Mouse (Mus musculus) monocyte, adult 2 months (primary cell): ENCODE data around the gene Rpn1.
A peak's percentile ranks its signal among the peaks of the same experiment; 100 is the strongest.

Source experiments
- DNase-seq, 2 experiments: peaks; one replicate each; pipeline ENCODE4 v3.0.0; 2022; ENCODE audit warnings: low spot score in 2 of 2, low read depth in 1 of 2

Rpn1 gene

DNA sequence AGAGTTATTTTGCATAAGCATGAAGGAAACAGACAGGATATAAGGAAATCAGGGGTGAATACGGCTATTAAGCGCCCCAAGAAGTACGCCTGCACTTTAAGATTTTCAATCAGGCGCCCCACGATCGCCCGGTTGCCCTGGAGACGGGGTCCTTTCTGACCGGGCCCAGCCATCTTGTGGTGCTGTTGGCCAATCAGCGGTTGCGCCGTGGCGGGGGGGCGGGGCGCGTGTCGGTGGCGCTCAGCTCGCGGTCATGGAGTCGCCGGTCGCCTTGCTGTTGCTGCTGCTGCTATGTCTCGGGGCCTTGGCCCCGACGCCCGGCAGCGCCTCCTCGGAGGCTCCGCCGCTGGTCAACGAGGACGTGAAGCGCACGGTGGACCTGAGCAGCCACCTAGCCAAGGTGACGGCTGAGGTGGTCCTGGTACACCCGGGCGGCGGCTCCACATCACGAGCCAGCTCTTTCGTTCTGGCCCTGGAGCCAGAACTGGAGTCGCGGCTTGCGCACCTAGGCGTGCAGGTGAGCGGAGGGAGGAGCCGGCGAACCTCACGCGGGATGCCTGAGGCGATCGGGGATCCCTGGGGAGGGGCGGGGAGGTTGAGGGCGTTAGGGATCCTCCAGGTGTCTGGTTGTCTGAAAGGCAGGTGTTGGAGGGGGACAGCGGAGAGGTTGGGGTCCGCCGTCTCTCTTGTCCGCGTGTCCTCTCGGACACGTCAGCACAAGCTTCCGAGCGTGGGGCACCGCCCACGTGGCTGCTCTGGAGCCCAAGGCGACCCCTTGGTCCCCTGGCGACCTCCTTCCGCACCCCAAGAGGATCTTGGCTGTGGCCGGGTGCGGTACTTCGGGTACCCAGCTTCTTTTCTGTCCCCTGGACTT, at the start of gene Rpn1:
Rpn1 (plus strand) TSS at position 205 of the 874 bp plus-strand sequence.
- peak; percentile 86 to 95 for DNase-seq

DNA sequence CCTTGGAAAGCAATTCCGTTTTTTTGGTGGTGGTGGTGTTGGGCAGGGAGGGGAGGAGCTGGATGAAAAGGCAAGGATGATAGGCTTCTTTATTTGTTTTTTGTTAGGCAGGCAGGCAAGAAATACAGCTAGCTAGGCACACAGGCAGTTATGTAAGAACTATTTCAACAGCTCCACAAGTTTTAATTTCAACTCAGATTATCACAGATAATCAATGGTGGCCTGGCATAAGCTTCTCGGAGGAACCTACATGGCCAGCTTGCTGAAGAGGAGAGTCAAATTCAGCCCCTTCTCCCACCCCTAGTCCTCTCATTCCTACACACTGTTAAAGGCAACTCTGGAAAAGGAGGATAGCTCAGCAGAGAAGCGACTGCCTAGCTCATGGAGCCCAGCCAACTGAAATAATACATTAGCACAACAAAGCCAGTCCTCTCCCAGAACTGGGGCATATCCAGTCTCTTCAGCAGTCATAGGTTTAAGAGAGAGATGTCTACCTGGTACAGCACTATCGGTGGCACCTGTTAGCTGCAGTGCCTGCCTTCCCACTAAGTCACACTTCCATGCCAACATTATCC, 46.7 kb upstream of the Rpn1 start:
- DNase-seq = no peak

DNA sequence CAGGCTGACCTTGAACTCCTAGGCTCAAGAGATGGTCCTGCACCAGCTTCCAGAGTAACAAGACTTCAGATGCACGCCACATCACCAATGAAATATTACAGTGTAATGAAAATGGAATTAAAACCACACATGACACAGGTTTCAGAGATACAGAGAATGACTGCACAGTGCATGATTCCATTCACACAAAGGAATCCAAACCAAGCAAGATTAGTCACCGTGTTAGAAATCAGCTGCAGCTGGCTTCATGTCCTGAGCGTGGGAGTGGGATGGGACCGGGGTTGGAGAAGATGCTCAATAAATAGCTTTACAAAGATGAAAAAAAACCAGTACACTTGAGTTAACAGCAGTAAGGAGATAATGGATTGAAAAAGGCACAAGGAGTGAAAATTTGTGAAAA, 44.9 kb upstream of the Rpn1 start:
- DNase-seq = no peak

DNA sequence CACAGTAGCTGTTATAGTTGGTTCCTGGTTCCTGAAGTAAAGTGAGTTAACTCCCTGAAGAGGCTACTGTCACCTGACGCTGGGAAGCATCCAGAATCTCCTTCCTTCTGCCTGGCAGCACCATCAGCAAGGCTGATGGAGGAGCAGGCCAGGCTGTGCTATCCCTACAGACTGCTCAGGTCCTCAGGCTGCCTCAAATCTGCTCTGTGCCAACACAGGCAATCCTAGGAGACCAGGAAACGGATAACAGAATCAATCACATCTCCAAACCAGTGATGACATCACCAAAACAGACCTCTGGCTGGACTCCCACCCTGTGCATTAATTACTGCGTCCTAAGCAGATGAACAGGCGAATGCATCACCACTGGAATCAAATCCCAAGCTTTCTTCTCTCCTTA, 43.1 kb upstream of the Rpn1 start:
- DNase-seq = no peak

- no peak for DNase-seq
Observed at GRCm38 (mm10) chr6:88042336-88042735, 41.9 kb upstream of the Rpn1 start.

DNA sequence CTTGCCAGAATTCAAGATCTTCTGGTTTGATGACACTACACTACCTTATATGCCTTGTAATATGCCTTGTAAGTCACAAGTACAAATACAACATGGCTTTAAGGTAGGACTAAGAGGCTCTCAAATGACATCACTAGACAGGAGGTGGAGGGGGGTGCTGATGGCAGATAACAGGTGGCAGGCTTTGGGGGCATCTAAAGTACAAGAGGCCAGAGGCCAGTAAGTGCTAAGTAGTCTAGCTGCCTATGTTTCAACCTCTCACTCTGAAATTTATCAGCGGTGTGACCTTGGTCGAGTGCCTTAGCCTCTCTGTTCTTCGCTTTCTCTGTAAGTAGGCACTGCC, 40.1 kb upstream of the Rpn1 start:
- DNase-seq = no peak

GRCm38 (mm10) chr6:88044577-88045405, 39.5 kb upstream of the Rpn1 start, which contains the start of gene Rab7:
Gene Rab7, minus strand, starts transcription at chr6:88045270.
- peak; percentile 95 to 97 for DNase-seq

GRCm38 (mm10) chr6:88045406-88045766, 38.9 kb upstream of the Rpn1 start:
- DNase-seq = no peak

DNA sequence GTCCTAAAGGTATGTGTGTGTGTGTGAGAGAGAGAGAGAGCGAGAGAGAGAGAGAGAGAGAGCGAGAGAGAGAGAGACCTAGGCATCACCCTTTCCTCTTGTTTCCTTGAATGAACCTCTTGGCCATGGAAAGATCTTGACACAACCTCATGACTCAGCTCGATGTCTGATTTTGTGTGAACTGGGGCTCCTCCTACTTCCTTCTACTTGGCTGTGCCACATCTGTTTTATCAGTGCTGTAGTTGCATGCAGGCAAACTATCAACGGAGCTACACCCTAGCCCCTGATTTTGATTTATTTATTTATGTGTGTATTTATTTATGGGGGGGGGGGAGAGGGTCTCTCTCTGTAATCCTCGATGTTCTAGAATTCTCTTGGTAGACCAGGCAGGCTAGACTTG, 36.4 kb upstream of the Rpn1 start:
- no peak for DNase-seq

DNA sequence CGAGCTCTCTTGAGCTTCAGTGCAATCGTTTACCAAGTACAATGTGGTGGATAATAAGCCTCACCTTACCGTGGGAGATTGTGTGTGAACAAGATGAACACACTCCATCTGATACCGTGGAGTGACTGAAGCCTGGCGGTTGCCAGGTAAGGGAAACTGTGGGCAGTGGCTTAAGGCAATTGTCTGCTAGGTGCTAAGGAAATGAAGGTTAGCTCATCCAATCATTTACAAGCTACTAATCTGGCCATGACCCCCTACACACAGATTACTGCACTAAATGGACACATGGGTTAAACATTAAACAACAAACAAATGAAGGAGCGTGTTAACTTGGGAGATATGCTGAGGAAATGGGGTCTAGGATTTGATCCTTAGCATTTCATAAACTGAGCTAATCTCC, 35.3 kb upstream of the Rpn1 start:
- no peak for DNase-seq

GRCm38 (mm10) chr6:88051206-88051605, 33.1 kb upstream of the Rpn1 start:
- DNase-seq = no peak

- DNase-seq = no peak
Observed at GRCm38 (mm10) chr6:88053228-88054080, 30.8 kb upstream of the Rpn1 start.

- DNase-seq = no peak
Observed at GRCm38 (mm10) chr6:88054081-88054835, 30.0 kb upstream of the Rpn1 start.

DNA sequence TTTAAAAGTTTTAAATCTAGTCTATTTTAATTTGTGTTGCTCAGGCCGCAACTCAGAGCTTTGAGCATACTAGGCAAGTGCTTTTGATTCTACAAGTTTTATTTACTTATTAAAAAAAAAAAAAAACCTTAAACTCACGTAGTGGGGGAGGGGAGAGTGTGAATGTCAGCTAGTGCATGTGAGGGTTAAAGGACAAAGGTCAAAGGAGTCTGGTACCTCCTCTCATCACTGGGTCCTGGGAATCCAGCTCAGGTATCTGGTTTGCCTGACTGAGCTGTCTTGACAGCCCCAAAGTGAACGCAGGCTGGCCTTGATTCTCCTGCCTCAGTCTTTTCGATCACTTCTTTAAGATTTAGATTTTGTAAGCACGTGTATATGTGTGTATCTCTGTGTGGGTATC, 28.6 kb upstream of the Rpn1 start:
- DNase-seq = no peak

DNA sequence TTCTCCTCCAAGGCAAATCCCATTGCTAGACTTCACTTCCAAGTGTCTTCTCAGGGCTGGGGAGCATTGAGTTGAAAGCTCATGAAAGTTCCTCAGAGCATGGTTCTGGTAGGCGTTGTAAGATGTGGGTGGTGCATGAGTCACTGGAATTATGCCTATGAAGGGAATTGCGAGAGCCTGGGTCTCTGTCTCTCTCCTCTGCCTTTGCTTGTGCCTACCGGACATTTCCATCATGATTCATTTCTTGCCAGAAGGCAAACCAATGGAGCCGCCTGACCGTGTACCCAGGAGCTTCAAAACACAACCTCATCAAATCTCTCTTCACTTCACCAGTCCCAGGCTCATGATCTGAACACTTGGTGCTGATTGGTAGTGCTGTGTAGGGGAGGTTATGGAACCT, 27.4 kb upstream of the Rpn1 start:
- DNase-seq = no peak

DNA sequence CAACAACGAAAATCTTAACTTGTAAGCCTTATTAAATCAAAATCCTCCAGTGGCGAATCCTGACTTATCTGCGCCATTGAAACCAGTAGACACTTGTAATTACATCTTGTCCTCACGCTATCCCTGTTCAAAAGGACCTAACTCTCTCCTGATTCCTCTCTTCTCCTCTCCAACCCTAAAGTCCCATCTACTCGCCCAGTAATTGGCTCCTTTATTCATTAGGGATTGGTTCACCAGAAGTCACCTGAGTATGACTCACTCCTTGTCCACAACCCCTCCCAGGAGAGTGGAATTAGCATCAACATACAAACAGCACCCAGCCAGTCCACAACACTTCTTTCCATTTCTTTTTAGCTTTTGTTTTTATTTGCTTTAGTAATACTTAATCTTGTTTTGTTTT, 24.4 kb upstream of the Rpn1 start:
- no peak for DNase-seq

DNA sequence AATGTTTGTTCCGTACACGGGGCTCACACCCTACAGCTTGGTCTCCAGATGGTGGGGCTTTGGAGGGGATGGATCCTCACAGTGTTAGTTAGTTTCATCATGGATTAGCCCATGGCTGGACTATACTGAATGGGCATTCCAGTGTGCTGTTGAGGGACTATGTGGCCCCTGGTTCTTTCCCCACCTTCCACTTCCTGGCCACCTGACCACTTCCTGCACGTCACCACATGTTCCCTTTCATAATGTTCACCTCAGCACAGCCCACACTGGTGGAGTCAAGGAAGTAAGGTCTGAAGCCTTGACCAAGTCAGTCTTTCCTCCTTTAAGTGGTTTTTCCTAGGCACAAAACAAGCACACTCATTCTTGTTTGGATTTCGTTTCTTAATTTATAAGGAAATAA, 23.7 kb upstream of the Rpn1 start:
- peak in 1 of 2 experiments; percentile 43 for DNase-seq

DNA sequence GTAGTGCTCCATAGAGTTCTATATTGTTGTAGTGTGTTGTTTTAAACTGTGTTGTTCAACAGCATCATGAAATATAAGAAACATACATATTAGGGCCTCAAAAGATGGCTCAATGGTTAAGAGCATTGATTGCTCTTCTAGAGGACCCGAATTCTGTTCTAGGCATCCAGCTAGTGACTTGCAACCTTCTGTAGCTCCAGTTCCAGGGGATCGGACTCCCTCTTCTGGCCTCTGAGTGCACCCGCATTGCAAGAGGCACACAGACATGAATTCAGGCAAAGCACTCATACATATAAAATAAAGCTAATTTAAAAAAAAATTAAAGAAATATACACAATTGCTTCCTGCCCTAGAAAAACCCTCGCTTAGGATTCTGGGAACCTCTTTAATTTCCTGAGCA, 22.9 kb upstream of the Rpn1 start:
- no peak for DNase-seq

DNA sequence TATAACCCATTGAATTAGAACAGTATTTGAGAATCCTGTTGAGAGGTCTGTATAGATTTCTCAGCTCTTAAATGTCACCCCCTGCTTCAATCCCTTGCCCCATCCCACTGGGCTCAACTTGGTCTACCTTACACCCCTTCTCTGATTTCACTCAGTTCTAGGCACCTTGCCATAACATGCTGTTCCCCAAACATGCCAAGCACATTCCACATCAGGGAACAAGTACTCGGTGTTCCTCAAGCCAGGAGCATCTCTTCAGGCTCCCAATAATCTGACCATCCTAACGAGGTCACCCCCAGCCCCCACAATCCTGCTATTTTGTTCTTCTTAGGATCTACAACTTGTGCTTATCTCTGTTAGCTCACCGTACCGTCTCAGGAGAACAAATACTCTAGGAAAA, 21.9 kb upstream of the Rpn1 start:
- DNase-seq = no peak

DNA sequence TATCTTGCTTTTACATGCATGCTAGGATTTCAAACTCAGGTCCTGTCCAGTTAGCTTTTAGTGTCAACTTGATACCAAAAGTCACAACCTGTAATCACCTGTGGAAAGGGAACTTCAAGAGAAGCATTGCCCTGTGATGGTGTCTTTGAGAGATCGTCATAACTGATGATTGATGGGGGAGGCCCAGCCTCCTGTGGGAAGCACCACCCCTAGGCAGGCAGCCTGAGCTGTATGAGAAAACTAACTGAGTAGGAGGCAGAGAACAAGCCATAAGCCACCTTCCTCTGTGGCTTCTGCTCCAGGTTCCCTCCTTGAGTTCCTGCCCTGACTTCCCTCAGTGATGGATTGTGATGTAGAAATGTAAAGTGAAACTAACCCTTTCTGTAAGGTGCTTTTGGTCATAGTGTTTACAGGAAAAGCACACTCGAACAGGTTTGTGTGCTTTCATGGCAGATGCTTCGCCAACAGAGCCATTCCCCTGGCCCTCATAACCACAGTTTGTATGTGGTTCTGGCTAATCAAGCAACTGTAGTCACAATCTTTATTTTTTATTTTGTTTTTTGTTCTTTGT, 20.1 kb upstream of the Rpn1 start:
- DNase-seq = no peak
